Mouse (Mus musculus): Measurements from ENCODE around the gene Plac8. TPM values are rescaled to one million over a fixed set of nuclear protein-coding genes. Genes with fewer than 3 reads are reported as not detected.

The Plac8 gene
- total and polyA plus RNA-seq, 2 experiments from 2014 or later, result 2.8 to 3.9 TPM

DNA sequence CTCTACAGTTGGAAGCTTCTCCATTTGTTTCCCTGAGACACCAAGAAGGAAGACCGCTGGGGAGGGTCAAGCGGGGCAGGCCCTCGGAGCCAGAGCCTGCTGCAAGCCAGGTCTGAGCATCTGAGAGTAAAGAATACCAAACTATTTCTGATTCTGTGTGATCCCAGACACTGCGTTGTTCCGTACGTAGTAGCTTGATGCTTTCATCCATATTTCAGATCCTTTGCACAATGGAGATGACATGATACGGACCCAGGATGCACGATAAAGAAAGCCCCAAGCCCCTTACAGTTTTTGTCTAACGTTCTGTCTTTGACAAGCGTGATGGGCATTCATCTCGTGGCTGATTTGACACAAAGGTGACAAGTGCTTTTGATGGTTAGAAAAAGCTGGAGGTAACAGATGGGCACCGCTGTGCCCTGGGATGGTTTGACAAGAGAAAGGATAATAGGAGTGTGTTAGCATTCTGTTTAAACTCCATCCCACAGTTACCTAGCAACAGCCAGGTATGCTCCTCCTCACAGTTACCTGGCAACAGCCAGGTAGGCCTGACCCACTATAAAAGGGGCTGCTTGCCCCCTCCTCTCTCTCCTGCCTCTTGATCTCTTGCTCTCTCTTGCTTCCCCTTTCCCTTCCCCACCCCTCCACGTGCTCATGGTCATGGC, 22.9 kb upstream of the Plac8 start:
- ATAC-seq, result 0 out of 2 replicates have a peak, but pooled peaks have one; percentile 40
- Histone ChIP-seq H3K4me2 (ENCODE audit: low read depth, low read length) (no peak overlapping the region), H3K27ac (no peak overlapping the region), H3K27me3 (ENCODE audit: insufficient read depth, low read length) (no peaks in the 10 kb centered on the region), H3K9me3 (ENCODE audit: low read length) (peaks cover 10% of the 10 kb centered on the region; the same call in 1 of the 2 replicates), H3K4me3 (ENCODE audit: low read length) (no peak overlapping the region), H3K9ac (replicated peaks; ENCODE audit: low read length) (no peak overlapping the region), H3K36me3 (ENCODE audit: insufficient read depth, low read length) (no peaks in the 10 kb centered on the region), H3K4me1 (ENCODE audit: insufficient read depth, low read length) (no peaks in the 10 kb centered on the region)
- no peak for DNase-seq (ENCODE audit: low spot score)
- no peak for TF ChIP-seq CTCF (IDR thresholded peaks at IDR 0.05; ENCODE audit: low read depth)
- WGBS, result 77% methylated on average over 13 of the region's 13 CpGs

DNA sequence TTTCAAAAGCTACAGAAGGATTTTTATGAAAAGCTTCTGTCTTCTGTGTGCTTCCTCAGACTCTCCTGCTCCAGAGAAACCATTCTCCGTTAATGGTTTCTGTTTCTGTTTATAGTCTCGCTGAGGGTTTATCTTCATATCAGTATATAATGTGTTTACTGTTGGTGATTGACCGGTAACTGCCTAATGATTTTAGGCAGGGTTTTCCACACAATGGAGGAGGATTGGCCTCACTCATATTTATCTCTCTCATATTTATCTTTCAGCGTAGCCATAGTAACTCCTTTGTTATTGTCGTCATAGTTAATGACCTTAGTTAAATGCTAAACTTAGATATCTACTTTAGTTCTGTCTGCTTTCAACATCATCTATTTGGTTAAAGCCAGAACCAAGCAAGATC, 18.5 kb upstream of the Plac8 start:
- DNase-seq (ENCODE audit: low spot score) (no peak), ATAC-seq (no peak)
- Histone ChIP-seq H3K4me1 (ENCODE audit: insufficient read depth, low read length) (no peaks in the 10 kb centered on the region), H3K9me3 (ENCODE audit: low read length) (peaks cover 10% of the 10 kb centered on the region; the same call in 1 of the 2 replicates), H3K9ac (replicated peaks; ENCODE audit: low read length) (no peak overlapping the region), H3K4me3 (ENCODE audit: low read length) (no peak overlapping the region), H3K4me2 (ENCODE audit: low read depth, low read length) (no peak overlapping the region), H3K27me3 (ENCODE audit: insufficient read depth, low read length) (no peaks in the 10 kb centered on the region), H3K36me3 (ENCODE audit: insufficient read depth, low read length) (no peaks in the 10 kb centered on the region), H3K27ac (no peak overlapping the region)
- TF ChIP-seq CTCF (IDR thresholded peaks at IDR 0.05; ENCODE audit: low read depth), result no peak
- 92% methylated on average over 5 of the region's 5 CpGs for WGBS

DNA sequence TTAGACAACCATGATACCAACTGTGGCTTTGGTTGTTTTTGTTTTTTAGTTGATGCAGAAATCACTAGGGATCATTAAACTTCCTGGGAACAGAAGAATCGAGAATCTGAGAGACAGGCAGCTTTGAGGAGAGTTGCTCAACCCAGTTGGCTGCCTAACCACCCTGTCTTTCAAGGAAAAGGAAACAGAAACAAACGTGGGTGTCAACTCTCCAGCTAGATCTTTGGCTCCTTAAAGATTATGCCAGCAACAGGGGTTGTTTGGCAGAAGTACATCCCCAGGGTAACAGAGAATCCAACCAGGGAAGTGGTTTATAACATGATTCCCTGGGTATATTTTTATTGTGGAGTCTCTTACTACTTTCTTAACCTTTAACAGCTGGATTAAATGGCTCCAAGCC, 15.6 kb upstream of the Plac8 start:
- no peak for ATAC-seq
- no peak for TF ChIP-seq CTCF (IDR thresholded peaks at IDR 0.05; ENCODE audit: low read depth)
- no peak overlapping the region for H3K4me2 ChIP-seq (ENCODE audit: low read depth, low read length)
- H3K27me3 ChIP-seq (ENCODE audit: insufficient read depth, low read length), result no peaks in the 10 kb centered on the region
- WGBS, result 51% methylated on average over 2 of the region's 2 CpGs
- H3K27ac ChIP-seq, result no peak overlapping the region
- no peak overlapping the region for H3K4me3 ChIP-seq (ENCODE audit: low read length)
- H3K9ac ChIP-seq (replicated peaks; ENCODE audit: low read length), result no peak overlapping the region
- H3K9me3 ChIP-seq (ENCODE audit: low read length), result no peaks in the 10 kb centered on the region
- no peak for DNase-seq (ENCODE audit: low spot score)
- no peaks in the 10 kb centered on the region for H3K4me1 ChIP-seq (ENCODE audit: insufficient read depth, low read length)
- no peaks in the 10 kb centered on the region for H3K36me3 ChIP-seq (ENCODE audit: insufficient read depth, low read length)

DNA sequence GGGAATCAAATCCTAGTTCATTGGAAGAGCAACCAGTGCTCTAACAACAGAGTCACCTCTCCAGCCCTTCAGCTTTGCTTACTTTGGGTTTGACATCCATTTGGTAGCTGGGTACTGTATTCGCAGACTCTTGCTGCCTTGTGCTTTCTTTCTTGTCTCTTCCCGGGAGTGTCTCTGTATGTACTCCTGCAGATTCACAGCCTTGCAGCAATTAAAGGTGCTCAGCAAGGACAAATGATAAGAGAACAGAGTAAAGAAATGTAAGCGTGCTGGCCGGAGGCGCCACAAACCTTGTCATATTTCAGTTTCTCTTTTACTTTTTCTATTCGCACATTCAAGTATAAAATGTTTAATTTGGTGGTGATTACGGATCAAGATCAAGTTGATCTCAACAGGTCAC, 15.1 kb upstream of the Plac8 start:
- Histone ChIP-seq H3K9ac (replicated peaks; ENCODE audit: low read length) (no peak overlapping the region), H3K36me3 (ENCODE audit: insufficient read depth, low read length) (no peaks in the 10 kb centered on the region), H3K9me3 (ENCODE audit: low read length) (no peaks in the 10 kb centered on the region), H3K4me2 (ENCODE audit: low read depth, low read length) (no peak overlapping the region), H3K27ac (no peak overlapping the region), H3K4me3 (ENCODE audit: low read length) (no peak overlapping the region), H3K4me1 (ENCODE audit: insufficient read depth, low read length) (no peaks in the 10 kb centered on the region), H3K27me3 (ENCODE audit: insufficient read depth, low read length) (no peaks in the 10 kb centered on the region)
- no peak for DNase-seq (ENCODE audit: low spot score)
- no peak for TF ChIP-seq CTCF (IDR thresholded peaks at IDR 0.05; ENCODE audit: low read depth)
- WGBS, result 93% methylated on average over 7 of the region's 7 CpGs
- no peak for ATAC-seq

DNA sequence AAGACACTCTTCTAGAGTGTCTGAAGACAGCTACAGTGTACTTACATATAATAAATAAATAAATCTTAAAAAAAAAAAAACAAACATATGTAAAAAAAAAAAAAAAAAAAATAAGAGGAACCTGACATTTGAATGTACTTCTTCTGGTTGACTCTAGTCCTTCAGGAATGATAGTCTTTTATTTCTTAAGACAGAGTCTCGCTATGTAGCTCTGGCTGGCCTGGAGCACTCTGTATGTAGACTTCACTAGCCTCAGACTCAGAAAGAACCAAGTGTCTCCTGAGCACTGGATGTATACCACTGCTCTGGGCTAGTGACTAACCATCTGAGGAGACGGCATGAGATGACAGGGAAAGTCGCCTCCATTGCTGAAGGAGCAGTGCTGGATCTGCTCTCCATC, 13.6 kb upstream of the Plac8 start:
- Histone ChIP-seq H3K27ac (no peak overlapping the region), H3K9me3 (ENCODE audit: low read length) (no peaks in the 10 kb centered on the region), H3K36me3 (ENCODE audit: insufficient read depth, low read length) (no peaks in the 10 kb centered on the region), H3K27me3 (ENCODE audit: insufficient read depth, low read length) (no peaks in the 10 kb centered on the region), H3K4me3 (ENCODE audit: low read length) (no peak overlapping the region), H3K4me2 (ENCODE audit: low read depth, low read length) (no peak overlapping the region), H3K4me1 (ENCODE audit: insufficient read depth, low read length) (no peaks in the 10 kb centered on the region), H3K9ac (replicated peaks; ENCODE audit: low read length) (no peak overlapping the region)
- no peak for DNase-seq (ENCODE audit: low spot score)
- 89% methylated on average over 3 of the region's 3 CpGs for WGBS
- TF ChIP-seq CTCF (IDR thresholded peaks at IDR 0.05; ENCODE audit: low read depth), result no peak
- ATAC-seq, result no peak

- no peak for TF ChIP-seq CTCF (IDR thresholded peaks at IDR 0.05; ENCODE audit: low read depth)
- Histone ChIP-seq H3K4me3 (ENCODE audit: low read length) (no peak overlapping the region), H3K9ac (replicated peaks; ENCODE audit: low read length) (no peak overlapping the region), H3K27ac (no peak overlapping the region), H3K36me3 (ENCODE audit: insufficient read depth, low read length) (no peaks in the 10 kb centered on the region), H3K27me3 (ENCODE audit: insufficient read depth, low read length) (no peaks in the 10 kb centered on the region), H3K4me2 (ENCODE audit: low read depth, low read length) (no peak overlapping the region), H3K4me1 (ENCODE audit: insufficient read depth, low read length) (no peaks in the 10 kb centered on the region), H3K9me3 (ENCODE audit: low read length) (no peaks in the 10 kb centered on the region)
- no peak for DNase-seq (ENCODE audit: low spot score)
- ATAC-seq, result no peak
- 92% methylated on average over 8 of the region's 8 CpGs for WGBS
These were observed 13.2 kb upstream of the Plac8 start for GRCm38 (mm10) chr5:100585206-100585644.

- WGBS, result 88% methylated on average over 7 of the region's 7 CpGs
- Histone ChIP-seq H3K27ac (no peak overlapping the region), H3K9ac (replicated peaks; ENCODE audit: low read length) (no peak overlapping the region), H3K4me1 (ENCODE audit: insufficient read depth, low read length) (no peaks in the 10 kb centered on the region), H3K9me3 (ENCODE audit: low read length) (no peaks in the 10 kb centered on the region), H3K4me3 (ENCODE audit: low read length) (no peak overlapping the region), H3K4me2 (ENCODE audit: low read depth, low read length) (no peak overlapping the region), H3K27me3 (ENCODE audit: insufficient read depth, low read length) (no peaks in the 10 kb centered on the region), H3K36me3 (ENCODE audit: insufficient read depth, low read length) (no peaks in the 10 kb centered on the region)
- DNase-seq (ENCODE audit: low spot score) (no peak), ATAC-seq (no peak)
- no peak for TF ChIP-seq CTCF (IDR thresholded peaks at IDR 0.05; ENCODE audit: low read depth)
These were observed 11.0 kb upstream of the Plac8 start for GRCm38 (mm10) chr5:100583066-100583465.

All from hindbrain, postnatal 0 days (tissue).